Mouse (Mus musculus) lung, adult 2 months (tissue): ENCODE measurements around the gene Mfsd8.
"Not testable (repeated sequence)": the region's sequence is repeated elsewhere in the genome, so short reads cannot be mapped to it uniquely, and the experiment has no call there.

ENCODE experiments used
- CTCF ChIP-seq: fragments of 200-500 bp; IDR thresholded peaks from 2 replicates; pipeline ENCODE4 v1.5.1; 2011; ENCODE audit warnings: mild to moderate bottlenecking, low read length, control low read depth; ENCODE audit not compliant: insufficient read depth
- POLR2A ChIP-seq: fragments of 200-500 bp; IDR thresholded peaks from 2 replicates; pipeline ENCODE4 v1.6.1; 2011; ENCODE audit warnings: low read depth, mild to moderate bottlenecking, control low read depth, low read length, borderline replicate concordance; ENCODE audit errors: extremely low read depth

DNA sequence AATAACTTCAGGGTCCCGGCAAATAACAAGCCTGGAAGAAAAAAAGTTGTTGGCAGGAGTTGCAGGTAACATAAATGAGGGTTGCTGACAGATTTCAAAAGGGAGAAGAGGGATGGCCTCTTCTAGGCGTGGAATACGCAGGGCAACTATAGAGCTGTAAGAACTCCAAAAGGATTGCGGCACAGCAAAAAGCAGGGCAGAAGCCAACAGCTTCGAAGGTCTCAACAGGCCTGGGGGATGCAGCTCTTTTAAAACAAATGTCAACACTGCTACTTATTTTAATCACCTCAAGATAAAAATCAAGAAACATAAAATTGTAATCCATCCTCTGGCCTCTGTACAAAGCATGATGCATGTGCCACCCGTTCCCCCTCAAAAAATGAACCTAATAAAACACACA lies 1.2 kb downstream of the Mfsd8 start:
- TF ChIP-seq POLR2A, CTCF: not testable (repeated sequence)
